Mouse (Mus musculus) midbrain, embryonic 11.5 days (tissue): ENCODE measurements around the gene Ddrgk1. TPM values are rescaled to one million over a fixed set of nuclear protein-coding genes. Genes with fewer than 3 reads are reported as not detected.
"Not testable (repeated sequence)": the region's sequence is repeated elsewhere in the genome, so short reads cannot be mapped to it uniquely, and the experiment has no call there.

Experiments
- ATAC-seq: fragments of 200-750 bp; cut with Nextera tagmentation; 2 replicates; pipeline ENCODE4 v1.8.0; 2017; ENCODE audit warnings: moderate TSS enrichment, moderate library complexity; ENCODE audit not compliant: low FRiP score
- DNase-seq: peaks from one replicate; pipeline ENCODE4 v3.0.0; 2015; ENCODE audit warnings: low spot score; ENCODE audit errors: missing footprints
- H3K27ac ChIP-seq: fragments of 300-500 bp; sonication (generic); 2 replicates; pipeline ENCODE4 v1.5.1; 2014; ENCODE audit warnings: low read depth, low read length
- H3K27me3 ChIP-seq: fragments of 300-500 bp; sonication (generic); 2 replicates; pipeline ENCODE4 v1.6.1; 2014; ENCODE audit warnings: mild to moderate bottlenecking, low read length, moderate library complexity, mixed read lengths; ENCODE audit not compliant: control insufficient read depth, insufficient read depth
- H3K36me3 ChIP-seq: fragments of 300-500 bp; sonication (generic); 2 replicates; pipeline ENCODE4 v1.6.1; 2014; ENCODE audit warnings: mild to moderate bottlenecking, low read length, moderate library complexity, mixed read lengths; ENCODE audit not compliant: control insufficient read depth, insufficient read depth
- H3K4me1 ChIP-seq: fragments of 300-500 bp; sonication (generic); 2 replicates; pipeline ENCODE4 v1.6.1; 2014; ENCODE audit warnings: low read length; ENCODE audit not compliant: control insufficient read depth, insufficient read depth
- H3K4me2 ChIP-seq: fragments of 300-500 bp; sonication (generic); 2 replicates; pipeline ENCODE4 v1.6.1; 2014; ENCODE audit warnings: mild to moderate bottlenecking, moderate library complexity
- H3K4me3 ChIP-seq: fragments of 300-500 bp; sonication (generic); 2 replicates; pipeline ENCODE4 v1.5.1; 2014; ENCODE audit warnings: low read depth, low read length
- H3K9ac ChIP-seq: fragments of 300-500 bp; sonication (generic); 2 replicates; pipeline ENCODE4 v1.6.1; 2014; ENCODE audit warnings: low read length
- H3K9me3 ChIP-seq: fragments of 300-500 bp; sonication (generic); 2 replicates; pipeline ENCODE4 v1.6.1; 2016; ENCODE audit warnings: low read length; ENCODE audit not compliant: control insufficient read depth
- WGBS: fragments of 180-500 bp; shearing (Covaris S2); extraction: QIAGEN DNeasy Blood & Tissue Kit; methylation state at CpG from one replicate; pipeline ENCODE4 v1.1.7; 2014; 5-methylcytosine and 5-hydroxymethylcytosine counted together
- polyA plus RNA-seq: library from polyadenylated mRNA; unstranded; fragments of >200 nt; fragmentation: Nextera tagmentation; extraction: Ambion mirVana; gene quantifications from 2 replicates; pipeline ENCODE4 v1.2.1, GENCODE M21; 2014

The Ddrgk1 gene
- polyA plus RNA-seq, 1 experiment from 2014 or later, result 37.6 TPM

- H3K27me3 ChIP-seq, result no peaks in the 10 kb centered on the region
- H3K9me3 ChIP-seq, result no peaks in the 10 kb centered on the region
- H3K27ac ChIP-seq, result no peak overlapping the region
- H3K4me3 ChIP-seq, result no peak overlapping the region
- no peak overlapping the region for H3K9ac ChIP-seq
- peaks cover 6% of the 10 kb centered on the region for H3K4me1 ChIP-seq
- ATAC-seq, result no peak
- 95% methylated on average over 10 of the region's 10 CpGs for WGBS
- no peak overlapping the region for H3K4me2 ChIP-seq
- H3K36me3 ChIP-seq, result peaks cover 12% of the 10 kb centered on the region; the same call in 1 of the 2 replicates
- DNase-seq, result no peak
Measured at GRCm38 (mm10) chr2:130658530-130658929, 5.9 kb downstream of the Ddrgk1 start.

DNA sequence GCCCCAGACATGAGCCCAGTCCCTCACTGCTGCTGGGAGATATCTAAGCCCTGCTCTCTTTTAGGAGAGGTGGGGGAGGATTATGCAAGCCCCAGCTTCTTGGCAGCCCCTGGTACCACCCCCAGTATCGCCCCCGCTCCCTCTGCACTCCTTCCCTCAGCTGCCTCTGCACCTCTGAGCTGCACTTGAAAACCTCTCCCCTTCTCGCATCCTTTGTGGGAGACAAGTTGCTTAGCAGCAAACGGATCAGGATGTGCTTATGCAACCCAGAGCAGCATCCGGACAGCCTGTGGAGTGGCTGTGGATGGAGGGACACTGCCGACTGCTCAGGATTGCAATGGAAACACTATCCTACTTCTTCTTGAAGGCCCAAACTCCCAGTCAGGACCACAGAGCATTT lies 6.9 kb downstream of the Ddrgk1 start:
- no peak overlapping the region for H3K27ac ChIP-seq
- no peak overlapping the region for H3K4me3 ChIP-seq
- H3K9me3 ChIP-seq, result no peaks in the 10 kb centered on the region
- H3K4me1 ChIP-seq, result 0 out of 2 replicates have a peak, but pooled peaks cover under 1% of the 10 kb centered on the region
- 81% methylated on average over 6 of the region's 6 CpGs for WGBS
- ATAC-seq (no peak), DNase-seq (peak; percentile 28)
- H3K27me3 ChIP-seq, result no peaks in the 10 kb centered on the region
- H3K9ac ChIP-seq, result no peak overlapping the region
- H3K36me3 ChIP-seq, result peaks cover 12% of the 10 kb centered on the region; the same call in 1 of the 2 replicates
- no peak overlapping the region for H3K4me2 ChIP-seq

GRCm38 (mm10) chr2:130656536-130656935 lies 7.9 kb downstream of the Ddrgk1 start:
- Histone ChIP-seq H3K36me3 (peaks cover 10% of the 10 kb centered on the region; the same call in 1 of the 2 replicates), H3K27me3 (no peaks in the 10 kb centered on the region), H3K27ac (no peak overlapping the region), H3K4me3 (no peak overlapping the region), H3K9ac (no peak overlapping the region), H3K4me2 (no peak overlapping the region), H3K9me3 (no peaks in the 10 kb centered on the region), H3K4me1 (no peaks in the 10 kb centered on the region)
- ATAC-seq, result no peak
- 93% methylated on average over 9 of the region's 9 CpGs for WGBS
- no peak for DNase-seq

DNA sequence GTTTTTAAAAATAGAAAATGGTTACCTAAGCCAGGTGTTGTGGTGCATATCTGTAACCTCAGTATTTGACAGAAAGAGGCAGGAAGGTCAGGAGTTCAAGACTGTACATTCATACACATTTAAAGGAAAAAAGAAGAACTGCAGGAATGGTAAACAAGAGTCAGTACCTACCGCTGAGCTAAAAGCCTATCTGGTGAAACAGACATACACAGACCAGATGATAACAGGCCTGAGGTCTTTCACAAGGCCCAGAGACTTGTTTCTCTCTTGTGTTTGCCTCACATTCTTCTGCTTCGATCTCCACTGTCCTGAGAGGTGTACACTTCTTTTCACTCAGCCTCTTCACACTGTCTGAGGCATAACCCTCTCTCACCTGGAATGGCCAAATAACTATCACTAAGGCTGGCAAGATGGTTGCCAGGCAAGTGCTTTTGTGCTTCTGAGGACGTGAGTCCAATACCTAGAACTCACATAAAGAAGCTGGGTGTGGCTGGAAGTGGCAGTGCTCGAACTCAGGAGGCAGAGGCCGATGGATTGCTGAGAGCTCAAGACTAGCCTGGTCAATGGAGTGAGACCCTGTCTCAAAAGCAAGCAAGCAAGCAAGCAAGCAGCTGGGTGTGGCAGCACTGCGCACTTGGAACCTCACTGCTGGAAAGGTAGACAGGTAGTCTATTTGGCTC lies 8.7 kb downstream of the Ddrgk1 start:
- H3K9me3 ChIP-seq, result no peaks in the 10 kb centered on the region
- no peak overlapping the region for H3K9ac ChIP-seq
- no peak overlapping the region for H3K4me3 ChIP-seq
- no peak overlapping the region for H3K27ac ChIP-seq
- H3K4me2 ChIP-seq, result no peak overlapping the region
- WGBS, result 90% methylated on average over 6 of the region's 6 CpGs
- peaks cover 10% of the 10 kb centered on the region; the same call in 1 of the 2 replicates for H3K36me3 ChIP-seq
- H3K4me1 ChIP-seq, result no peaks in the 10 kb centered on the region
- no peak for DNase-seq
- H3K27me3 ChIP-seq, result no peaks in the 10 kb centered on the region
- ATAC-seq, result no peak

GRCm38 (mm10) chr2:130653760-130654159 lies 10.7 kb downstream of the Ddrgk1 start:
- ATAC-seq, result no peak
- H3K9ac ChIP-seq, result no peak overlapping the region
- no peaks in the 10 kb centered on the region for H3K4me1 ChIP-seq
- H3K4me3 ChIP-seq, result no peak overlapping the region
- WGBS, result 79% methylated on average over 1 of the region's 1 CpGs
- no peaks in the 10 kb centered on the region for H3K27me3 ChIP-seq
- peak; percentile 77 for DNase-seq
- H3K9me3 ChIP-seq, result no peaks in the 10 kb centered on the region
- H3K27ac ChIP-seq, result no peak overlapping the region
- no peak overlapping the region for H3K4me2 ChIP-seq
- peaks cover 10% of the 10 kb centered on the region; the same call in 1 of the 2 replicates for H3K36me3 ChIP-seq

GRCm38 (mm10) chr2:130653303-130653702 lies 11.2 kb downstream of the Ddrgk1 start:
- Histone ChIP-seq H3K9me3 (no peaks in the 10 kb centered on the region), H3K4me2 (no peak overlapping the region), H3K27me3 (no peaks in the 10 kb centered on the region), H3K36me3 (peaks cover 7% of the 10 kb centered on the region; the same call in 1 of the 2 replicates), H3K4me3 (no peak overlapping the region), H3K9ac (no peak overlapping the region), H3K4me1 (no peaks in the 10 kb centered on the region), H3K27ac (no peak overlapping the region)
- ATAC-seq (no peak), DNase-seq (no peak)
- WGBS, result 90% methylated on average over 2 of the region's 2 CpGs

GRCm38 (mm10) chr2:130649028-130649427 lies 15.4 kb downstream of the Ddrgk1 start:
- ATAC-seq, H3K9me3 ChIP-seq, DNase-seq, H3K9ac ChIP-seq, H3K4me2 ChIP-seq, H3K36me3 ChIP-seq, H3K4me1 ChIP-seq, H3K27ac ChIP-seq, H3K4me3 ChIP-seq, H3K27me3 ChIP-seq: not testable (repeated sequence)
- WGBS, result 83% methylated on average over 6 of the region's 6 CpGs

- WGBS, result 87% methylated on average over 4 of the region's 4 CpGs
- ATAC-seq, result no peak
- Histone ChIP-seq H3K9me3 (no peaks in the 10 kb centered on the region), H3K4me3 (no peak overlapping the region), H3K27ac (no peak overlapping the region), H3K36me3 (no peaks in the 10 kb centered on the region), H3K9ac (no peak overlapping the region), H3K27me3 (no peaks in the 10 kb centered on the region), H3K4me1 (peaks cover 4% of the 10 kb centered on the region; the same call in 1 of the 2 replicates), H3K4me2 (no peak overlapping the region)
- DNase-seq, result no peak
Measured at GRCm38 (mm10) chr2:130645198-130645597, 19.3 kb downstream of the Ddrgk1 start.

DNA sequence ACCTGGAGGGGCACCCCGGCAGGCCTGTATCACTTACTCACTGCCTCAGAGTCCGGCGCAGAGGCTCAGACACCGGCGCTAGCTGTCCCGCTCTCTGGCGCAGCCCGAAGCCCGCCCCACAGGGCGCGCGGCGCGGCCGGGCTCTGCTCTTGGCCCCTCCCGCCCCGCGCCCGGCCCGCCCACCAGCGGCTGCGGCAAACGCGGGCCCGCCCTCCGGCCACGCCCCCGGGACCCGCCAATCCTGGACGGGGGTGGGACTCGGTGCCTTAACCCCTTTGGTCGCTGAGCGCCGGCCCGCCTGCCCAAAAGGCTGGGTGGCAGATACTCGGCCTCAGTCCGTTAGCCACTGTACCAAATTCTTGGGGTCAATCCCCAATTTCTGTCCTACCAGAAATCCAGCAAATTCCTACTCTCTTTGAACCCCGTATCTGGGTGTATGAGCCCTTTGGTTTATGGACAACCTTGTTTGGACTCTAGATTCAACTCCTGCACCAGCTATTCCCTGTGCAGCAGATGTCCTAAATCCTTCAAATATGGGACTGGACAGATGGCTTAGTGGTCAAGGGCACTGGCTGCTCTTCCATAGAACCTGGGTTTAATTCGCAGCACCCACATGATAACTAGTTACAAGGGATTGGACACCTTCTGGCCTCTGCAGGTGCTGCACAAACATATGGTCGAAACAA lies 21.6 kb downstream of the Ddrgk1 start, which contains the start of gene Lzts3:
Lzts3 (minus strand) TSS at position 120 of the 686 bp plus-strand sequence.
- Histone ChIP-seq H3K9me3 (no peaks in the 10 kb centered on the region), H3K27ac (no peak within 1 kb of the TSS), H3K9ac (peak within 1 kb of the TSS; percentile 69), H3K4me1 (peaks cover 4% of the 10 kb centered on the region; the same call in 1 of the 2 replicates), H3K4me3 (peak within 1 kb of the TSS; percentile 60), H3K36me3 (no peaks in the 10 kb centered on the region), H3K4me2 (peak within 1 kb of the TSS; percentile 83), H3K27me3 (peaks cover 12% of the 10 kb centered on the region)
- 4% methylated on average over 34 of the region's 40 CpGs for WGBS
- DNase-seq (peak; percentile 99), ATAC-seq (peak; percentile 97)
